Mouse (Mus musculus): ENCODE measurements around the gene Gm15448. TPM values are rescaled to one million over a fixed set of nuclear protein-coding genes. Genes with fewer than 3 reads are reported as not detected.

Gm15448 gene
- polyA plus RNA-seq (2017; shearing (Covaris generic)) = not detected

DNA sequence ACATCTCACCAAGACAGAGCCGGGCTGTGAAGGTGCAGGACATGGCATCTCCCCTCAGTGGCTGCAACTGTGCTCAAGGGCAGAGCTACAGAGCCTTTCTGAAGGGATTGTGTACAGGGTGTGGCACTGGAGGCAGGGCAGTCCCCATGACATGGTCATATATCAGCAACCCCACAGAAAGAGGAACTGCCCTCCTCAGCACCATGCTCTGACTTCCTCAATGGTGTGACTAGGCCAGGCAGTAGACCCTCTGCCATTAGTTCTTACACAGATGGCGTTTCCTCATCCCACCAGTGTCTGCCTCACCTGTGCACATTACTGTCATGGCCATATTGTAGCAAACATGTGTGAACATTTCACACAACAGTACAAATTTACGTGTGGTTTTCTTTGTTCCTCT, at the start of gene Gm15448:
Gm15448 (minus strand) TSS at position 89 of the 400 bp plus-strand sequence.

GRCm38 (mm10) chr7:3844951-3845350, 19.5 kb upstream of the Gm15448 start, which contains the start of gene Pira2:
TSS of gene Pira2 (minus strand) at chr7:3845051.

Other genes starting within 250 kb of the Gm15448 start
- gene Oscar, start 209.5 kb downstream of the Gm15448 start, polyA plus RNA-seq (2017; shearing (Covaris generic)) = 0.21 TPM
- 347 TPM for gene Ndufa3, start 208.3 kb downstream of the Gm15448 start, polyA plus RNA-seq (2017; shearing (Covaris generic))
- gene Tfpt, start 195.8 kb downstream of the Gm15448 start, polyA plus RNA-seq (2017; shearing (Covaris generic)) = 20.6 TPM
- 52.6 TPM for gene Prpf31, start 195.7 kb downstream of the Gm15448 start, polyA plus RNA-seq (2017; shearing (Covaris generic))
- gene Cnot3, start 180.4 kb downstream of the Gm15448 start, polyA plus RNA-seq (2017; shearing (Covaris generic)) = 70.8 TPM
- gene Leng1, start 159.8 kb downstream of the Gm15448 start, polyA plus RNA-seq (2017; shearing (Covaris generic)) = 31.5 TPM
- gene Tmc4, start 148.1 kb downstream of the Gm15448 start, polyA plus RNA-seq (2017; shearing (Covaris generic)) = 3.4 TPM
- 10.8 TPM for gene Tsen34, start 132.8 kb downstream of the Gm15448 start, polyA plus RNA-seq (2017; shearing (Covaris generic))
- gene Mboat7, start 132.2 kb downstream of the Gm15448 start, polyA plus RNA-seq (2017; shearing (Covaris generic)) = 46.3 TPM
- gene Rps9, start 121.7 kb downstream of the Gm15448 start, polyA plus RNA-seq (2017; shearing (Covaris generic)) = 1,838 TPM
- 0.62 TPM for gene Pirb, start 105.3 kb downstream of the Gm15448 start, polyA plus RNA-seq (2017; shearing (Covaris generic))
- gene Pira2, start 19.4 kb upstream of the Gm15448 start, polyA plus RNA-seq (2017; shearing (Covaris generic)) = not detected
- gene Gm14548, start 72.4 kb upstream of the Gm15448 start, polyA plus RNA-seq (2017; shearing (Covaris generic)) = not detected
- gene Lilra6, start 89.8 kb upstream of the Gm15448 start, polyA plus RNA-seq (2017; shearing (Covaris generic)) = 0.15 TPM
- 20.8 TPM for gene Lair1, start 237.5 kb upstream of the Gm15448 start, polyA plus RNA-seq (2017; shearing (Covaris generic))

Data from effector memory CD4-positive, alpha-beta T cell, adult 7 months (primary cell).